Mouse (Mus musculus) midbrain, embryonic 12.5 days (tissue): ENCODE data around the gene Kirrel3. TPM values are rescaled to one million over a fixed set of nuclear protein-coding genes. Genes with fewer than 3 reads are reported as not detected.

Experiments
- ATAC-seq: fragments of 200-750 bp; cut with Nextera tagmentation; 2 replicates; pipeline ENCODE4 v1.8.0; 2017; ENCODE audit warnings: low read depth, moderate TSS enrichment, moderate library complexity; ENCODE audit not compliant: low FRiP score
- H3K27ac ChIP-seq: fragments of 300-500 bp; sonication (generic); replicated peaks from 2 replicates; pipeline ENCODE4 v1.5.1; 2016; ENCODE audit warnings: mild to moderate bottlenecking
- H3K27me3 ChIP-seq: fragments of 300-500 bp; sonication (generic); 2 replicates; pipeline ENCODE4 v1.6.1; 2016; ENCODE audit warnings: mild to moderate bottlenecking
- H3K36me3 ChIP-seq: fragments of 300-500 bp; sonication (generic); 2 replicates; pipeline ENCODE4 v1.6.1; 2016
- H3K4me1 ChIP-seq: fragments of 300-500 bp; sonication (generic); 2 replicates; pipeline ENCODE4 v1.6.1; 2016
- H3K4me2 ChIP-seq: fragments of 300-500 bp; sonication (generic); replicated peaks from 2 replicates; pipeline ENCODE4 v1.6.1; 2016; ENCODE audit warnings: mild to moderate bottlenecking, moderate library complexity
- H3K4me3 ChIP-seq: fragments of 300-500 bp; sonication (generic); 2 replicates; pipeline ENCODE4 v1.5.1; 2016; ENCODE audit warnings: mild to moderate bottlenecking
- H3K9ac ChIP-seq: fragments of 300-500 bp; sonication (generic); replicated peaks from 2 replicates; pipeline ENCODE4 v1.6.1; 2016; ENCODE audit warnings: mild to moderate bottlenecking, moderate library complexity
- H3K9me3 ChIP-seq: fragments of 300-500 bp; sonication (generic); 2 replicates; pipeline ENCODE4 v1.6.1; 2016; ENCODE audit warnings: mild to moderate bottlenecking
- WGBS: fragments of 180-500 bp; shearing (Covaris S2); methylation state at CpG from one replicate; pipeline ENCODE4 v1.1.7; 2016; 5-methylcytosine and 5-hydroxymethylcytosine counted together
- polyA plus RNA-seq: library from polyadenylated mRNA; unstranded; fragments of >200 nt; fragmentation: Nextera tagmentation; extraction: Ambion mirVana; gene quantifications from 2 replicates; pipeline ENCODE4 v1.2.1, GENCODE M21; 2016

Gene Kirrel3
- polyA plus RNA-seq, 1 experiment from 2014 or later, result 9.5 TPM

DNA sequence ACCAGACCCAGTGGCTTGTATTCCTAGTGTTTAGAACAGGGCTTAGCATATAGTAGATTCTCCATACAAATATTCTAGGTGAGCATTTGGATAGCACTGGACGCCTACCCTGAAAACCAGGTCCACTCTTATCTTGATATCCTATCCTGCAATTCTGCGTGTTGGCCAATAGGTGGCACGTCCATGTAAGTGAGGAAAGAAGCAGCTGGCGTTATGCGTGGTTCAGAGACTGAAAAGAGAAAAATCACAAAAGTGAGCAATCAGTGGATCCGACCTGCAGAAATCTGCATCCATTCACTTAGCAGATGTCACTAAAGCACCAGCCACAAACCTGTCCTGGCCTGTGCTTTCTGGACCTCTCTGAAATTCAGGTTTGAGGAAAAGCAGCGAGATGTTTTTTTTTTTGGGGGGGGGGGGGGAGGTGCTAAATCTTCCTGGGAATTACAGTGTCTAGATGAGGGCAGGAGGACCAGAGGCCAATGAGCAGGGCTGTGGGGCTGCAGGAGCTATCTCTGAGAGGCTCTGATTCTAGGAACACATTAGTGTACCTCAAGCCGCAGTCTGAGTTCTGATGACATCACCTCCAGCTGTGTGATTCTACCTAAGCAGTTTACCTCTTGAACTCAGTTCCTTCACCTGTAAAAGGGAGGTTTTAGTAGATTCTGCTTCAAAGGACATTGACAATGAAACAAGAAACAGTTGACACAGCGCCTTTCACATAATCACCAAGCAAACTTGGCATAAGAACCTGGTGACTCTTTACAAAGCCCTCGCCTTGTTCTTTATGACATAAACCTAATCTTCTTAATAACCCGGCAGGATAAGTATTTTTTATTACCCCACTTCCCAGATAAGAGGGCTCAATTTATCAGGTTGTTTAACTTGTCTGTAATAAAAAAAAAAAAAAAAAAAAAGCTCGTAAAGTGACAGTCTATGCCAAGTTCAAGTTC is 498.1 kb downstream of the Kirrel3 start:
- peak; percentile 32; the same call in 1 of the 2 replicates for ATAC-seq
- H3K27ac ChIP-seq, result no peak overlapping the region
- H3K27me3 ChIP-seq, result peaks cover 8% of the 10 kb centered on the region; the same call in 1 of the 2 replicates
- 44% methylated on average over 12 of the region's 12 CpGs for WGBS
- no peak overlapping the region for H3K4me3 ChIP-seq
- no peaks in the 10 kb centered on the region for H3K9me3 ChIP-seq
- H3K4me1 ChIP-seq, result peaks cover 4% of the 10 kb centered on the region
- no peak overlapping the region for H3K9ac ChIP-seq
- peak overlapping the region; percentile 31; the same call in 1 of the 2 replicates for H3K4me2 ChIP-seq
- no peaks in the 10 kb centered on the region for H3K36me3 ChIP-seq

DNA sequence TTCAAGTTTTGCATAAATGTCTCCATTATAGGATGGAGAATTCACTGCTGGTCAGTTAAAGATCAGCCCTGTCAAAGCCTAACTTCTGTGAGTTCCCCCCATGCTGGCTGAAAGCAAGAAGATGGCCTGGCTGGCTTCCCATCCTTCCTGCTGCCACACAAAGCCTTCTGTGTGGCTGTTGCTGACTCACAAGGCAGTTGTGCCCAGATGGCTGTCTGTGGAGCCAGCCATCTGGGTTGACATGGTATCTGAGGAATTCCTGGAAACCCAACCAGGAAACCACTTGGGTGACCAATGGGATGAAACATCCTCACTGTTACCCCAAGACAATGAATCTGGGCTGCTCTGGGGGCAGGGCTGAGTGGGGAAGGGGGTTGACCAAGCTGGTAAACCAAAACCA is 500.5 kb downstream of the Kirrel3 start:
- H3K4me1 ChIP-seq, result peaks cover 4% of the 10 kb centered on the region
- no peak overlapping the region for H3K4me2 ChIP-seq
- H3K27ac ChIP-seq, result no peak overlapping the region
- H3K4me3 ChIP-seq, result no peak overlapping the region
- H3K36me3 ChIP-seq, result no peaks in the 10 kb centered on the region
- no peaks in the 10 kb centered on the region for H3K9me3 ChIP-seq
- H3K9ac ChIP-seq, result no peak overlapping the region
- ATAC-seq, result no peak
- H3K27me3 ChIP-seq, result peaks cover 8% of the 10 kb centered on the region; the same call in 1 of the 2 replicates

DNA sequence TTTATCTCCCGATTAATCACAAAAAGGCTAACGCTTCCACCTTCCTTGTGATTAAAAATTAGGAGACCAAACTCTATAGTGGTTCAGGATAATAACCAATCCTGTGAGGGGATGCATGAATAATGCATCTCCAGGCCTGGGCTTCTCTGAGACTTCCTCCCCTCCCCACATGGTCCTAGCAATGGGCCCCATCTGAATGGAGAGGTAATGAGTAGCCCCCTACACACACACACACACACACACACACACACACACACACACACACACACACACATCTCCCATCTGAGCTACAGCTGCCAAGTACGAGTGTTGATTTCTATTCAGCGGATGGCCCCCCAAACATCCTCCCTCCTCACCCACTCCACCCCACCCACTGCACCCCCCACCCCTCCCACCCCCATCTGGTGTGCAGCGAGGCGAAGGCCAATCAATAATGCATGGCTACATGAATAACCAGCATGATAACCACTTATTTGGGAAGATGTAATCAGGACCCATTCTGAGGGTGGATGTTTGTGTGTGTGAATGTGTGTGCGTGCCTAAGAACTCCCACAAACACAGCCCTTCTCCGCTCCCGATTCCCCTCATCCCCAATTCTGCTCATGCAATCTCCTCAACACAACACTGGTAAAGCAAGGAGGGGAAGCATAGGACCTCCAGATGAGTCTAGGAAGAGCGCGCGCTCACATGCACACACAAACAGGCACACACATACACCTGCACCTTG is 501.9 kb downstream of the Kirrel3 start:
- no peaks in the 10 kb centered on the region for H3K9me3 ChIP-seq
- H3K36me3 ChIP-seq, result no peaks in the 10 kb centered on the region
- WGBS, result 81% methylated on average over 12 of the region's 12 CpGs
- ATAC-seq, result peak; percentile 60
- no peak overlapping the region for H3K27ac ChIP-seq
- no peak overlapping the region for H3K4me2 ChIP-seq
- no peak overlapping the region for H3K4me3 ChIP-seq
- H3K4me1 ChIP-seq, result peaks cover 7% of the 10 kb centered on the region
- peaks cover 8% of the 10 kb centered on the region; the same call in 1 of the 2 replicates for H3K27me3 ChIP-seq
- H3K9ac ChIP-seq, result no peak overlapping the region

DNA sequence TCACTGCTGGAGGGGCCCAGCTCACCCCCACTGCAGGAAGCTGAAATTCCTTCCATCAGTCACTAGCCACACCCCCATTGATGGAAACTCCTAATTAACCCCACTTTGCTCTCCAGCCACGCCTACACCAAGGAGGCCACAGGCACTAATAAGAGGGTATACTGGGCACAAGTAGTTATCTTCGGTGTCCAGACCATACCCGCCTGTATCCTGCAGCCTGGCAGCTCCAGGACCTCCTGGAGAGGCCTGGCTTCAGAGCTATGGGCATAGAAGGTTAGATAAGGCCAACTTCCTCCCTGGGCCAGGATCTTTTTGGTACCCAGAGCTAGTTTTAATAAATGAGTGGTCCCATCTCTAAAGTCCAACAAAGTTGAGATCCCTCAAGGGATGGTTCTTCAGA is 503.0 kb downstream of the Kirrel3 start:
- no peak overlapping the region for H3K27ac ChIP-seq
- H3K9me3 ChIP-seq, result no peaks in the 10 kb centered on the region
- no peaks in the 10 kb centered on the region for H3K36me3 ChIP-seq
- H3K4me1 ChIP-seq, result peaks cover 6% of the 10 kb centered on the region
- H3K4me2 ChIP-seq, result no peak overlapping the region
- WGBS, result 86% methylated on average over 3 of the region's 3 CpGs
- H3K9ac ChIP-seq, result no peak overlapping the region
- no peak overlapping the region for H3K4me3 ChIP-seq
- ATAC-seq, result no peak
- H3K27me3 ChIP-seq, result peaks cover 8% of the 10 kb centered on the region; the same call in 1 of the 2 replicates

DNA sequence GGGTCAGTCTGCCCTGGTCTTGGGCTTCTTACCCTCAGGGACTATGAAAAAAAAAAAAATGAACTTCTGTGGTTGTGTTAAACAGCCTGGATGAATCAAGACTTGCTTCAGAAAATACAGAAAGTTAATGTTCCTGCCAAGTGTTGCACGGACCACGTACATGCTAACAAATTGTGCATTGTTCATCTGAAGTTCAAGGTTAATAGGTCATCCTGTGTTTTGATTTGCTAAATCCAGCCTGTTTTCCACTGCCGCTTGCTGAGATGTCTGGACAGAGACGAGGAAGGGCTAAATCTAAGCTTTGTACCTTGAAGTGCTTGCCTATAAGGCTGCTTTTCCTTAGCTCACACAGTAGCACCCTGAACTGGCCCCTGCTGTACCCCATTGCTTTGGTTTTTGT is 506.5 kb downstream of the Kirrel3 start:
- no peaks in the 10 kb centered on the region for H3K27me3 ChIP-seq
- H3K4me1 ChIP-seq, result peaks cover 19% of the 10 kb centered on the region
- no peak overlapping the region for H3K27ac ChIP-seq
- no peak overlapping the region for H3K9ac ChIP-seq
- 36% methylated on average over 4 of the region's 4 CpGs for WGBS
- H3K4me3 ChIP-seq, result no peak overlapping the region
- no peak for ATAC-seq
- no peaks in the 10 kb centered on the region for H3K9me3 ChIP-seq
- no peaks in the 10 kb centered on the region for H3K36me3 ChIP-seq
- H3K4me2 ChIP-seq, result no peak overlapping the region

DNA sequence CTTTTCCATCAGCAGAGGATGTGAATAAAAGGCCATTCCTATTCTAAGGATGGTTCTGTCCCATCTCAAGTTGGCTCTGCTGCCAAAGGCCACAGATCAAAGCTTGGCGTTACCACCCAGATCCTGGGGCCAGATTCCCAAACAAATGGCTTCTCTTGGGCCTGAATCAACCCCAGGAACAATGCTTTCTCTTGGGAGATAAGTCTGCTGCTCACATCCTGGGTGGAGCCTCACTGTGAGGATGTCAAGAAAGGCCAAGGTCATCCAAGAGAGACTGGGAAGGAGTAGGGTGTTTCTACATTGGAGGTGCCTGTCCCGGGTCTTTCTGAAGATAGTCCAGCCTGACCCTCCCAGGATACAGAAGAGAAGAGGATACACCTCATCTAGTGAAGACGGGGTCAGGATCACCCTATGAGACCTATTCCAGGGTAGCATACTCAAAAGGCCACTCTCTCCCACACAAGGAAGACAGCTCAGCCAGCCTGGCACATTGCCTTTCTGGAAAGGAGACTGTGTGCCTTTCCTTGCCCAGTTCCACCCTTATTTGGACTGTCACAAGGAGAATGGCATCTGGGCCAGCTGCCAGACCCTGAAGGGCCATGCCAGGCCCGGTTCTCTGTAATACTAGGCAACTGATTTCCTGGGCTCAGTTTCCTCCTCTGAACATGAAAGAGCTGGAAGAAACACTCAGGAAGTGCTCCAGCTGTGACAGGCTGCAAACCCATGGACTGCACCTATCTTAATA is 507.9 kb downstream of the Kirrel3 start:
- no peaks in the 10 kb centered on the region for H3K36me3 ChIP-seq
- no peak overlapping the region for H3K4me2 ChIP-seq
- no peak overlapping the region for H3K4me3 ChIP-seq
- no peak overlapping the region for H3K9ac ChIP-seq
- no peaks in the 10 kb centered on the region for H3K9me3 ChIP-seq
- H3K4me1 ChIP-seq, result peaks cover 22% of the 10 kb centered on the region
- ATAC-seq, result no peak
- H3K27me3 ChIP-seq, result no peaks in the 10 kb centered on the region
- WGBS, result 81% methylated on average over 4 of the region's 4 CpGs
- H3K27ac ChIP-seq, result no peak overlapping the region

DNA sequence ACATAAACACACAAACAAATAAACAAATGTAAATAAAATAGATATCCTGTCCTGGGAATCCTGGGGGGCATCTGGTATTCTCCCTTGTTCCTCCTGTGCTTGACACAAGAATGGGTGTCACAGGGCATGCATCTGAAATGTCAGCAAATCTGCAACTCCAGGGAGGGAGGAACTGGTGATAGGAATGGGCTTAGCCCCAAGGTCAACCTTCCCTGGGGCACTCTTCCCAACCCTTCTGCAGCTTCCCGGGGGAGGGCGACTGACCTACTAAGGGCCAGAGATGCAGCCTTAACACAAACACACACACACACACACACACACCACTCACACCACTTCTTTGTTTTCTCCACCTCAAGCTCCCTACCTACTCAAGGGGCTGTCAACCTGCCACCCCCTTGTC is 509.4 kb downstream of the Kirrel3 start:
- Histone ChIP-seq H3K27me3 (no peaks in the 10 kb centered on the region), H3K4me1 (peaks cover 22% of the 10 kb centered on the region), H3K36me3 (no peaks in the 10 kb centered on the region), H3K27ac (no peak overlapping the region), H3K4me2 (no peak overlapping the region), H3K9ac (no peak overlapping the region), H3K9me3 (no peaks in the 10 kb centered on the region), H3K4me3 (no peak overlapping the region)
- WGBS, result 81% methylated on average over 2 of the region's 2 CpGs
- ATAC-seq, result 0 out of 2 replicates have a peak, but pooled peaks have one; percentile 1

DNA sequence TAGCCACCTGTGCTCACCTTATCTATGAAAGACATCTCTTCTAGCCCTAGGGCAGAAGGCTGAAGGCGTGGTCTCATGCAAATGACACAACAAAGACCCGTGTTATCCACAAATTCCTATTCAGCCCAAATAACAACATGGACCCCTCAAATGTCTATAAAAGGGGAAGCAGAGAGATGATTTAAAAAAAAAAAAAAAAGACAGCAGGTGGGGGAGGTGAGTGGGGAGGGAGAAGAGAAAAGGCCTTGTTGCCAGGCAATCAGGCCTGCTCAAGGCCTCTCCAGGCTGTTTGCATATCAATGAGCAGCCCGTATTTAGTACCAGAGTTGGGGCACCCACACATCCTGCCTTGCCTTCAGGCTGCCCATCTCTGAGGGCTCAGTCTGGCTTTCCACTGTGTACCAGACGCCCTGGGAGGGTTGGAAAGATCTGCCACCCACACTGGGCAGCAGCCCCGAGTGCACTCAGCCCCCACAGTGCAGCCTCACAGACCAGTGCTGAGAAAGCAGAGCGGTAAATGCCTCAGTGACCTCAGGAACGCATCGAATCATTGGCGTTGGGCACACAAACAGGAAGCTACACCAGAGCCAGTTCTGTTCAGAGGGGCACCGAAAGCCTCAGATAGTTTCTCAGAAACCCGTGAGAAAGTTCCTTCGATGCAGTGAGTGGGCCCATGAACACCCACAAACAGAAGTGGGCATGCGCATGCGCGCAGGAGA is 510.1 kb downstream of the Kirrel3 start:
- no peak overlapping the region for H3K4me3 ChIP-seq

DNA sequence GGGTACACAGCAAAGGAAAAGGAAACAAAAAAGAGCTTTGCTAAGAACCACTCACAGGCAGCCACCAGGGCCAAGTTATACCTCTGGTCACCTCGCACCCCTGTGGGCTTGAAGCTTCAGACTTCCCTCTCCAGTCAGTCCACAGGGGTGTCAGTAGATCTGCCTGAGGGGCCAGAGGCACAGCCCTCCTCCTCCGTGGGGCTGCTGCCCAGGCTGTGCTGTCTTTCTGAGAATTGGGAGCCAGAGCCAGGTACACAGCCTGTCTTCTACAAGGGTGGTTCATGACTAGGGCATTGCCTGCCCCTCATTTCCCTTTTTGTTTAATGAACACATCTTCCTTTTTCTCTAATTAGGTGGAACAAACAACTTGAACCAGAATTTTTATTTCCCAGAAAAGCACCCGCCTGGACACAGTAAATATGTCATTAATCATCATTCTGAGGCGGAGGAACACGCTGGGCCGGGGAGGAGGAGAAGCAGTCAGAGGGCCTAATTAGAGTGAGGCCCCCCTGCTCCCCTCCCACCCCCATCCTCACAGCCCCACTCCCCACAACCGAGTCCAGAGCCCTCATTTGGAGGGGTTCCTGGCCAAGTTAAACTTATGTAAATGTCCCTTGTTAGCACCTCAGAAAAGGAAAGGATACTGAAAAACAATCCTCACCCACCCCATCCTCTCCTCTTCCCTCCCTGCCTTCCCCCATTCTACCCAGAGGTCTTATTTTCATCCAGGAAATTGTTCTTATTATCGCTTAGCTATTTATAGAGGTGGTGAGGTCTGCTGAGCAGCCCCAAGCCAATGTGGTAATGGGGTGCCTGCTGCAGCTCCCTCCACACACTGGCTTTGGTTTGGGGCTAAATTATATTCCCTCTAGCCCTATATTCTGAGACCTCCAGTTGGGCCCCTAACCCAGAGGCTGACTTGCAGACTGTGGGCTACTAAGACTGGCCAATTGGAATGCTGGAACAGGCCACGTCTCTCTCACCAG is 512.5 kb downstream of the Kirrel3 start:
- H3K9ac ChIP-seq, result no peak overlapping the region
- no peak overlapping the region for H3K4me3 ChIP-seq
- no peaks in the 10 kb centered on the region for H3K9me3 ChIP-seq
- no peak overlapping the region for H3K27ac ChIP-seq
- WGBS, result 58% methylated on average over 9 of the region's 9 CpGs
- H3K4me2 ChIP-seq, result no peak overlapping the region
- H3K4me1 ChIP-seq, result peaks cover 18% of the 10 kb centered on the region
- ATAC-seq, result no peak
- no peaks in the 10 kb centered on the region for H3K27me3 ChIP-seq
- H3K36me3 ChIP-seq, result no peaks in the 10 kb centered on the region

More for the DNA sequence above, 510.1 kb downstream of the Kirrel3 start:
- Histone ChIP-seq H3K27me3 (no peaks in the 10 kb centered on the region), H3K27ac (no peak overlapping the region; the same call in 1 of the 2 replicates), H3K9ac (no peak overlapping the region), H3K36me3 (no peaks in the 10 kb centered on the region), H3K4me2 (0 out of 2 replicates have a peak overlapping the region, but pooled peaks have one; percentile 19), H3K9me3 (no peaks in the 10 kb centered on the region), H3K4me1 (peaks cover 22% of the 10 kb centered on the region)
- 39% methylated on average over 15 of the region's 15 CpGs for WGBS
- peak; percentile 83 for ATAC-seq

DNA sequence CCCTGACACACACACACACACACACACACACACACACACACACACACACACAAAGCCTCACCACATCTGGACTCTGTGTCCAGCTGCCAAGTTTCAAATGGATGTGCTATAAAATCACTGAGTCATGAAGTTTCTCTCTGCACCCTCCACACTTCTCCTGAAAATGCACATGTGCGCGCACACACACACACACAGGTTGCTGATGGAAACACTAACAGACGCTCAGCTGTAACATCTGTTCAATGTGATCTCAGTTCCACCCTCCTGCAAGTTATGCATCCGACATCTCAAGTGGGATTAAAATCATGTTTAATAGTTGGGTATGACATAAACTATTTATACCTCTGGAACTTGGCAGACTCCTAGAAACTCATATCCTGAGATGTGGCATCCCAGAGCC is 518.4 kb downstream of the Kirrel3 start:
- Histone ChIP-seq H3K4me2 (no peak overlapping the region), H3K27ac (no peak overlapping the region), H3K27me3 (no peaks in the 10 kb centered on the region), H3K4me3 (no peak overlapping the region), H3K4me1 (no peaks in the 10 kb centered on the region), H3K36me3 (no peaks in the 10 kb centered on the region), H3K9ac (no peak overlapping the region), H3K9me3 (no peaks in the 10 kb centered on the region)
- WGBS, result 92% methylated on average over 4 of the region's 4 CpGs
- ATAC-seq, result no peak
